Mouse (Mus musculus) myocyte (in vitro differentiated cells): Measurements from ENCODE around the gene Ccdc102a.

ENCODE experiments used
- E2F4 ChIP-seq: IDR thresholded peaks from one replicate; pipeline ENCODE4 v1.6.1; 2011; ENCODE audit warnings: mild to moderate bottlenecking, control low read depth, moderate library complexity; ENCODE audit not compliant: insufficient read depth
- MAX ChIP-seq: IDR thresholded peaks from one replicate; pipeline ENCODE4 v1.6.1; 2011; ENCODE audit warnings: low read depth, mild to moderate bottlenecking, control low read depth
- POLR2A ChIP-seq: IDR thresholded peaks from one replicate; pipeline ENCODE4 v1.6.1; 2011; ENCODE audit warnings: low read depth, mild to moderate bottlenecking, control low read depth, moderate library complexity; ENCODE audit not compliant: insufficient read length
- POLR2AphosphoS2 ChIP-seq: IDR thresholded peaks from one replicate; pipeline ENCODE4 v1.6.1; 2011; ENCODE audit warnings: low read depth, control low read depth; ENCODE audit not compliant: insufficient read length
- SRF ChIP-seq: IDR thresholded peaks from one replicate; pipeline ENCODE4 v1.6.1; 2011; ENCODE audit warnings: low read depth; ENCODE audit not compliant: control insufficient read depth, insufficient read length
- TCF12 ChIP-seq: IDR thresholded peaks from one replicate; pipeline ENCODE4 v1.6.1; 2011; ENCODE audit warnings: mild to moderate bottlenecking, control low read depth; ENCODE audit not compliant: poor library complexity, insufficient read depth, severe bottlenecking
- USF1 ChIP-seq: IDR thresholded peaks from one replicate; pipeline ENCODE4 v1.6.1; 2011; ENCODE audit warnings: low read depth, mild to moderate bottlenecking, control low read depth, moderate library complexity

- TF ChIP-seq TCF12 (no peak), POLR2A (no peak), USF1 (no peak), MAX (no peak), POLR2AphosphoS2 (no peak), E2F4 (no peak), SRF (no peak)
Observed at GRCm38 (mm10) chr8:94874358-94874757, 43.5 kb downstream of the Ccdc102a start.
